Mouse (Mus musculus) heart, postnatal 4 days (tissue): Measurements from ENCODE around the gene Vmn2r53. TPM values are rescaled to one million over a fixed set of nuclear protein-coding genes. Genes with fewer than 3 reads are reported as not detected.
"Not testable (repeated sequence)": the region's sequence is repeated elsewhere in the genome, so short reads cannot be mapped to it uniquely, and the experiment has no call there.

ENCODE experiments used
- DNase-seq: peaks from one replicate; pipeline ENCODE4 v3.0.0; 2021
- total RNA-seq, 2 experiments: library from RNA; stranded (reverse); gene quantifications; 2 replicates each; pipeline ENCODE4 v1.2.3; 2021

The Vmn2r53 gene
- total RNA-seq, result under 1 TPM; under 0.01 to 0.05 TPM

- no peak for DNase-seq
These were observed at the start of gene Vmn2r53 for GRCm38 (mm10) chr7:12608688-12609087. Gene Vmn2r53, minus strand, starts transcription at chr7:12608788.

- not testable (repeated sequence) for DNase-seq
These were observed 31.6 kb upstream of the Vmn2r53 start, which contains the start of gene Vmn2r54 for GRCm38 (mm10) chr7:12640219-12640618. Gene Vmn2r54, minus strand, starts transcription at chr7:12640319.

Other genes with a start within 250 kb of the Vmn2r53 start
- gene Vmn1r84, start 239.5 kb downstream of the Vmn2r53 start, total RNA-seq, result not detected
- gene Zfp551, start 186.0 kb downstream of the Vmn2r53 start, total RNA-seq, result 1 to 10 TPM; 2.6 to 2.7 TPM
- gene Zfp606, start 130.5 kb downstream of the Vmn2r53 start, total RNA-seq, result 10 to 100 TPM; 13.7 to 16.0 TPM
- gene 2900092C05Rik, start 96.3 kb downstream of the Vmn2r53 start, total RNA-seq, result not detected
- gene Vmn2r54, start 31.5 kb upstream of the Vmn2r53 start, total RNA-seq, result not detected
- not detected for gene Vmn2r55, start 76.2 kb upstream of the Vmn2r53 start, total RNA-seq
- under 1 TPM in 1 of 2 experiments, not detected in 1; 0.02 TPM for gene Vmn2r56, start 126.2 kb upstream of the Vmn2r53 start, total RNA-seq
- 1 to 10 TPM; 4.0 to 4.6 TPM for gene Zscan18, start 194.8 kb upstream of the Vmn2r53 start, total RNA-seq
- 10 to 100 TPM in 1 of 2 experiments, 1 to 10 TPM in 1; 9.2 to 10.3 TPM for gene Zfp329, start 210.1 kb upstream of the Vmn2r53 start, total RNA-seq
- 10 to 100 TPM; 21.5 to 22.4 TPM for gene Zfp110, start 226.0 kb upstream of the Vmn2r53 start, total RNA-seq